Mouse (Mus musculus): Measurements from ENCODE around the gene Carmil1.
A peak's percentile ranks its signal among the peaks of the same experiment; 100 is the strongest.

GRCm38 (mm10) chr13:24112689-24113348 lies 167.8 kb downstream of the Carmil1 start:
- TF ChIP-seq CTCF (IDR thresholded peaks at IDR 0.05; ENCODE audit: extremely low read depth, insufficient read length, insufficient replicate concordance, low read depth, low read length) (peak; percentile 66; the same call in 1 of the 2 replicates), POLR2A (IDR thresholded peaks at IDR 0.05; ENCODE audit: low read depth, low read length) (no peak)
